Mouse (Mus musculus) brain, embryonic 14.5 days (tissue): ENCODE results near the gene Gm21969.

Experiments used
- CTCF ChIP-seq: fragments of 200-500 bp; IDR thresholded peaks from 2 replicates; pipeline ENCODE4 v1.5.1; 2012; ENCODE audit warnings: inconsistent platforms, mild to moderate bottlenecking, moderate library complexity, borderline replicate concordance; ENCODE audit not compliant: insufficient read depth, insufficient read length; ENCODE audit errors: extremely low read depth
- POLR2A ChIP-seq: fragments of 200-500 bp; IDR thresholded peaks from 2 replicates; pipeline ENCODE4 v1.6.1; 2012; ENCODE audit warnings: mild to moderate bottlenecking, inconsistent platforms, borderline replicate concordance; ENCODE audit not compliant: poor library complexity, insufficient read depth, insufficient read length, severe bottlenecking; ENCODE audit errors: extremely low read depth

DNA sequence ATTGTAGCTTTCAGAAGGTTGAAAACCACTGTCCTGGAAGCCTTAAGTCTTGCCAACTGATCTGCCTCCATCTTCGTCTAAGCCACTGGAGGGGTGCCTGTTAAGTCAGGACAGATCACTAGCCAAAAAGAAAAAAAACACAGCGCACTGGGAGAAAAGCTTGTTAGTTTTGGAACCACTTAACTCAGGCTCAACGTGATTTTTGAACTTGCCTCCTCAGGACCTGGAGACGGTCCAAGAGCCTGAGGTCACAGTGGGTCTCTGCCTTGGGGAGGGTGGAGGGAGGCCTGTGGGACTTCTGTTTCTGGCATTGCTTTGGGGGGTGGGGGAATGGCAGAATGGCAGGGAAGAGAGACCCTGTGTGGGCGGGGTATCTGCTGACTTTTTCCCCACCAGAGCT lies 28.2 kb downstream of the Gm21969 start:
- no peak for TF ChIP-seq POLR2A
- no peak for TF ChIP-seq CTCF
